Mouse (Mus musculus) neural tube, embryonic 13.5 days (tissue): Measurements from ENCODE around the gene Gpt2. TPM values are rescaled to one million over a fixed set of nuclear protein-coding genes. Genes with fewer than 3 reads are reported as not detected.

Experiments
- ATAC-seq: fragments of 200-750 bp; cut with Nextera tagmentation; 2 replicates; pipeline ENCODE4 v1.8.0; 2017; ENCODE audit warnings: low read depth, mild to moderate bottlenecking, moderate TSS enrichment, moderate library complexity
- H3K27ac ChIP-seq: fragments of 300-500 bp; sonication (generic); replicated peaks from 2 replicates; pipeline ENCODE4 v1.5.1; 2015; ENCODE audit warnings: moderate library complexity, mild to moderate bottlenecking, inconsistent platforms
- H3K27me3 ChIP-seq: fragments of 300-500 bp; sonication (generic); 2 replicates; pipeline ENCODE4 v1.6.1; 2015; ENCODE audit warnings: mild to moderate bottlenecking, inconsistent platforms
- H3K36me3 ChIP-seq: fragments of 300-500 bp; sonication (generic); 2 replicates; pipeline ENCODE4 v1.6.1; 2015; ENCODE audit warnings: mild to moderate bottlenecking, inconsistent platforms
- H3K4me1 ChIP-seq: fragments of 300-500 bp; sonication (generic); replicated peaks from 2 replicates; pipeline ENCODE4 v1.6.1; 2015; ENCODE audit warnings: inconsistent platforms
- H3K4me2 ChIP-seq: fragments of 300-500 bp; sonication (generic); 2 replicates; pipeline ENCODE4 v1.6.1; 2015; ENCODE audit warnings: inconsistent platforms, mild to moderate bottlenecking, moderate library complexity
- H3K4me3 ChIP-seq: fragments of 300-500 bp; sonication (generic); 2 replicates; pipeline ENCODE4 v1.5.1; 2015; ENCODE audit warnings: mild to moderate bottlenecking, inconsistent platforms
- H3K9ac ChIP-seq: fragments of 300-500 bp; sonication (generic); 2 replicates; pipeline ENCODE4 v1.6.1; 2015; ENCODE audit warnings: moderate library complexity, mild to moderate bottlenecking, inconsistent platforms
- H3K9me3 ChIP-seq: fragments of 300-500 bp; sonication (generic); 2 replicates; pipeline ENCODE4 v1.6.1; 2016; ENCODE audit warnings: inconsistent platforms
- WGBS: fragments of 180-500 bp; shearing (Covaris S2); methylation state at CpG from one replicate; pipeline ENCODE4 v1.1.7; 2015; 5-methylcytosine and 5-hydroxymethylcytosine counted together
- polyA plus RNA-seq: library from polyadenylated mRNA; unstranded; fragments of >200 nt; fragmentation: Nextera tagmentation; extraction: Ambion mirVana; gene quantifications from 2 replicates; pipeline ENCODE4 v1.2.1, GENCODE M21; 2015

The Gpt2 gene
- polyA plus RNA-seq, 1 experiment from 2014 or later, result 53.1 TPM

- 90% methylated on average over 3 of the region's 3 CpGs for WGBS
- Histone ChIP-seq H3K36me3 (no peaks in the 10 kb centered on the region), H3K27me3 (no peaks in the 10 kb centered on the region), H3K4me1 (no peaks in the 10 kb centered on the region), H3K9me3 (no peaks in the 10 kb centered on the region), H3K4me2 (no peak overlapping the region), H3K4me3 (no peak overlapping the region), H3K27ac (no peak overlapping the region), H3K9ac (no peak overlapping the region)
- ATAC-seq, result no peak
Observed at GRCm38 (mm10) chr8:85565186-85565585, 72.8 kb downstream of the Gpt2 start.

- 91% methylated on average over 2 of the region's 2 CpGs for WGBS
- Histone ChIP-seq H3K4me3 (no peak overlapping the region), H3K4me2 (no peak overlapping the region), H3K27me3 (no peaks in the 10 kb centered on the region), H3K9ac (no peak overlapping the region), H3K9me3 (no peaks in the 10 kb centered on the region), H3K4me1 (no peaks in the 10 kb centered on the region), H3K27ac (no peak overlapping the region), H3K36me3 (no peaks in the 10 kb centered on the region)
- no peak for ATAC-seq
Observed at GRCm38 (mm10) chr8:85567801-85568200, 75.4 kb downstream of the Gpt2 start.

- 83% methylated on average over 4 of the region's 4 CpGs for WGBS
- H3K9me3 ChIP-seq, result no peaks in the 10 kb centered on the region
Observed at GRCm38 (mm10) chr8:85570466-85570865, 78.1 kb downstream of the Gpt2 start.

GRCm38 (mm10) chr8:85573972-85574496 lies 81.7 kb downstream of the Gpt2 start:
- WGBS, result 84% methylated on average over 2 of the region's 2 CpGs
- Histone ChIP-seq H3K27ac (no peak overlapping the region), H3K4me2 (no peak overlapping the region), H3K36me3 (no peaks in the 10 kb centered on the region), H3K4me1 (no peaks in the 10 kb centered on the region), H3K27me3 (no peaks in the 10 kb centered on the region), H3K9me3 (no peaks in the 10 kb centered on the region), H3K9ac (no peak overlapping the region), H3K4me3 (no peak overlapping the region)
- no peak for ATAC-seq

More at GRCm38 (mm10) chr8:85570466-85570865, 78.1 kb downstream of the Gpt2 start:
- no peak overlapping the region for H3K4me2 ChIP-seq
- no peak overlapping the region for H3K4me3 ChIP-seq
- no peak for ATAC-seq
- no peaks in the 10 kb centered on the region for H3K27me3 ChIP-seq
- H3K9ac ChIP-seq, result no peak overlapping the region
- no peaks in the 10 kb centered on the region for H3K4me1 ChIP-seq
- H3K27ac ChIP-seq, result no peak overlapping the region
- H3K36me3 ChIP-seq, result no peaks in the 10 kb centered on the region

Other genes starting within 250 kb of the Gpt2 start
- gene Orc6, start 192.9 kb upstream of the Gpt2 start, polyA plus RNA-seq, result 73.5 and 78.3 TPM in 2 replicates
- 178 and 183 TPM in 2 replicates for gene Vps35, start 192.8 kb upstream of the Gpt2 start, polyA plus RNA-seq
- 0.47 TPM in 2 replicates for gene Mylk3, start 106.2 kb upstream of the Gpt2 start, polyA plus RNA-seq
- gene 4921524J17Rik, start 59.7 kb upstream of the Gpt2 start, polyA plus RNA-seq, result 40.8 and 44.6 TPM in 2 replicates
- 190 and 225 TPM in 2 replicates for gene Dnaja2, start 62.8 kb downstream of the Gpt2 start, polyA plus RNA-seq
- gene Neto2, start 208.3 kb downstream of the Gpt2 start, polyA plus RNA-seq, result 41.2 and 42.3 TPM in 2 replicates